Mouse (Mus musculus): ENCODE results near the gene Zfyve26. TPM values are rescaled to one million over a fixed set of nuclear protein-coding genes. Genes with fewer than 3 reads are reported as not detected.

Gene Zfyve26
- polyA plus RNA-seq, 1 experiment from 2014 or later: 17.1 TPM

- no peaks in the 10 kb centered on the region for H3K27me3 ChIP-seq
- H3K4me1 ChIP-seq: no peaks in the 10 kb centered on the region
- ATAC-seq (ENCODE audit: insufficient number of reproducible peaks, insufficient read depth, low FRiP score, low TSS enrichment): no peak
- no peaks in the 10 kb centered on the region for H3K36me3 ChIP-seq
- WGBS: 85% methylated on average over 4 of the region's 4 CpGs
- H3K9me3 ChIP-seq: no peaks in the 10 kb centered on the region
- H3K27ac ChIP-seq: no peak overlapping the region
- no peak overlapping the region for H3K4me3 ChIP-seq
- no peak overlapping the region for H3K4me2 ChIP-seq (replicated peaks)
- H3K9ac ChIP-seq: no peak overlapping the region
Measured at GRCm38 (mm10) chr12:79313721-79314120, 17.6 kb upstream of the Zfyve26 start.

DNA sequence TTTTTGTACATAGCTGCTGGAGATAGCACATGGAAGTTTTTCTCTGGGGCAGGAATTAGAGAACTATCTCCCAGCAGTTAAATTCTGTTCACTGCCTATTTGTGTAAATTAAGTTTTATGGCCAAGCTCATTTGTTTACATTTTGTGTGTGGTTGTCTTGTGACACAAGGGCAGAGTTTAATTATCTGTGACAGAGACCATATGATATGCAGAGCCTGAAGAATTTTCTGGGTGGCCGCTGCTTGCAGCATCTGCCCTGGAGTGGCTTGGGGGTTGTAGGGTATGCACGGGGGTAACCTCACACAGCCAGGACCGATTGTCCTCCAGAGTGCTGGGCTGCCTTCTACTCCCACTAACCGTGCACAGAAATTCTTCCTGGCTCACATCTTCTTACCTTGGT is 9.9 kb upstream of the Zfyve26 start:
- Histone ChIP-seq H3K9me3 (no peaks in the 10 kb centered on the region), H3K4me2 (replicated peaks) (no peak overlapping the region), H3K4me3 (no peak overlapping the region), H3K4me1 (no peaks in the 10 kb centered on the region), H3K36me3 (0 out of 2 replicates have a peak, but pooled peaks cover 3% of the 10 kb centered on the region), H3K27me3 (no peaks in the 10 kb centered on the region), H3K27ac (no peak overlapping the region), H3K9ac (no peak overlapping the region)
- no peak for ATAC-seq (ENCODE audit: insufficient number of reproducible peaks, insufficient read depth, low FRiP score, low TSS enrichment)
- WGBS: 65% methylated on average over 4 of the region's 4 CpGs

DNA sequence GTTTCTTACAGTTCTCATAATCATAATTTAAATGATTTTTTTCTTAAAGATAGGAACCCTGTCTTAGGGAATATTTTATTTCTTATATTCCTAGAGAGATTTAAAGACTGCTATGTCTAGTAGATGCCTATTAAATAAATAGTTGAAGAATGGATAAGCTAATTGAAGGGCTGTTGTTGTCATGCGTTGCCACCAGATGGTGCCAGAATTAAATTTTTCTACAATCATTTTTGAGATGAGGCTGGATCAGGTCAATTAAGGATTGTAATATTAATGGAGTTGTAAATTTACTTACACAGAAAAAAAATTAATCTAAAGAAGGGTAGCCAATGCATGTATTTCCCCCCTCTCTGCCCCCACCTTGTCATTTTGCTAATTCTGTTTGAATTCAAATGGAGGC is 9.0 kb upstream of the Zfyve26 start:
- Histone ChIP-seq H3K4me3 (no peak overlapping the region), H3K4me2 (replicated peaks) (no peak overlapping the region), H3K9ac (no peak overlapping the region), H3K4me1 (no peaks in the 10 kb centered on the region), H3K27me3 (no peaks in the 10 kb centered on the region), H3K36me3 (0 out of 2 replicates have a peak, but pooled peaks cover 3% of the 10 kb centered on the region), H3K27ac (no peak overlapping the region), H3K9me3 (no peaks in the 10 kb centered on the region)
- 51% methylated on average over 1 of the region's 1 CpGs for WGBS
- no peak for ATAC-seq (ENCODE audit: insufficient number of reproducible peaks, insufficient read depth, low FRiP score, low TSS enrichment)

DNA sequence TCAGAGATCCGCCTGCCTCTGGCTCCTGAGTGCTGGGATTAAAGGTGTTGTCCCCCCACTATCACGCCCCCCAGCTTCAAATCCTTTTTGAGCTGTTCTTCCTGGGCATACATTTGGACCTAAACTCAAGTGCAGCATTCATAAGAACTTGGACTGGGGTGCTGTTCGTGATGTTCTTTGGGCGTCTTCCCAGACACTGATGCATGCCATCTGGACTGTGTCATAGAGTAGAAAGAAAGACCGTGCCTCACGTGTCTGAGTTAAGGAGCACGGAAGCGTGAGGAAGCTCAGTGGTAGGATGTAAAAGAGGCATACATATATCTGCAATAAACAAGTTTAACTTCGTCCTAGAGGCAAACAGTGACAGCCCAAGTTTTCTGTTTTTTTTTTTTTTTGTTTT is 5.7 kb upstream of the Zfyve26 start:
- no peak for ATAC-seq (ENCODE audit: insufficient number of reproducible peaks, insufficient read depth, low FRiP score, low TSS enrichment)
- Histone ChIP-seq H3K36me3 (0 out of 2 replicates have a peak, but pooled peaks cover 3% of the 10 kb centered on the region), H3K4me3 (no peak overlapping the region), H3K27ac (no peak overlapping the region), H3K4me1 (peaks cover 5% of the 10 kb centered on the region; the same call in 1 of the 2 replicates), H3K4me2 (replicated peaks) (no peak overlapping the region), H3K27me3 (no peaks in the 10 kb centered on the region), H3K9me3 (no peaks in the 10 kb centered on the region), H3K9ac (no peak overlapping the region)
- WGBS: 82% methylated on average over 9 of the region's 9 CpGs

GRCm38 (mm10) chr12:79297884-79298636 is 2.0 kb upstream of the Zfyve26 start:
- ATAC-seq (ENCODE audit: insufficient number of reproducible peaks, insufficient read depth, low FRiP score, low TSS enrichment): no peak
- peak overlapping the region; percentile 61 for H3K4me3 ChIP-seq
- peaks cover 13% of the 10 kb centered on the region for H3K4me1 ChIP-seq
- no peak overlapping the region for H3K27ac ChIP-seq
- 0 out of 2 replicates have a peak, but pooled peaks cover 3% of the 10 kb centered on the region for H3K36me3 ChIP-seq
- no peaks in the 10 kb centered on the region for H3K27me3 ChIP-seq
- WGBS: 16% methylated on average over 15 of the region's 15 CpGs
- H3K9me3 ChIP-seq: no peaks in the 10 kb centered on the region
- peak overlapping the region; percentile 57; the same call in 1 of the 2 replicates for H3K9ac ChIP-seq
- H3K4me2 ChIP-seq (replicated peaks): peak overlapping the region; percentile 78

GRCm38 (mm10) chr12:79297121-79297576 is 1.0 kb upstream of the Zfyve26 start, which contains the start of gene Rad51b:
Gene Rad51b, plus strand, starts transcription at chr12:79297282.
- under 1% methylated on average over 21 of the region's 21 CpGs for WGBS

DNA sequence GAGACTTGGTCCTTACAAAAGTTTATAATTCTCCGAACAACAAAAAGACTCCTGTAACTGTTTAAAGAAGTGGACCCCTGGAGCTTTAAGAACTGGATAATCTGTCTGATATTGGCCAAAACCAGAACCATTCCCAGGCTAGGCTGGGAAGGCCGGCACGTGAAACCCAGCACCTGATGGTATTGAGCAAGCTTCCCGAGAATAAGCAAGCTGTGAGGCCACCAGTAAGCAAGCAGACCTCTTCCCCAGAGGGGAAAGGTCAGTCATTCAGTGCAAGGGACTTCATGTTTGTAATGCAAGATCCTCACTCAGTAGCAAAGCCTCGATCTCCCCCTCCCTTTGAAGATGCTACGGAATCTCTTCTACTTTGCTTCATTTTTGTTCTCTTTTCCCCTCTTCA is 3.2 kb downstream of the Zfyve26 start:
- WGBS: 82% methylated on average over 6 of the region's 6 CpGs

More at GRCm38 (mm10) chr12:79297121-79297576, 1.0 kb upstream of the Zfyve26 start, which contains the start of gene Rad51b:
- no peaks in the 10 kb centered on the region for H3K27me3 ChIP-seq
- H3K36me3 ChIP-seq: no peaks in the 10 kb centered on the region
- ATAC-seq (ENCODE audit: insufficient number of reproducible peaks, insufficient read depth, low FRiP score, low TSS enrichment): peak; percentile 80
- peak within 1 kb of the TSS; percentile 61 for H3K4me3 ChIP-seq
- peaks cover 13% of the 10 kb centered on the region for H3K4me1 ChIP-seq
- H3K9ac ChIP-seq: peak within 1 kb of the TSS; percentile 57
- H3K4me2 ChIP-seq (replicated peaks): peak within 1 kb of the TSS; percentile 78
- H3K27ac ChIP-seq: peak within 1 kb of the TSS; percentile 70
- no peaks in the 10 kb centered on the region for H3K9me3 ChIP-seq

GRCm38 (mm10) chr12:79282595-79282994 is 13.5 kb downstream of the Zfyve26 start:
- no peaks in the 10 kb centered on the region for H3K4me1 ChIP-seq
- peaks cover 96% of the 10 kb centered on the region for H3K36me3 ChIP-seq
- no peak overlapping the region for H3K4me3 ChIP-seq

More for the DNA sequence above, 3.2 kb downstream of the Zfyve26 start:
- Histone ChIP-seq H3K36me3 (peaks cover 15% of the 10 kb centered on the region), H3K4me3 (no peak overlapping the region), H3K4me2 (replicated peaks) (no peak overlapping the region), H3K9me3 (no peaks in the 10 kb centered on the region), H3K4me1 (peaks cover 10% of the 10 kb centered on the region), H3K27ac (no peak overlapping the region), H3K9ac (no peak overlapping the region), H3K27me3 (no peaks in the 10 kb centered on the region)
- no peak for ATAC-seq (ENCODE audit: insufficient number of reproducible peaks, insufficient read depth, low FRiP score, low TSS enrichment)

DNA sequence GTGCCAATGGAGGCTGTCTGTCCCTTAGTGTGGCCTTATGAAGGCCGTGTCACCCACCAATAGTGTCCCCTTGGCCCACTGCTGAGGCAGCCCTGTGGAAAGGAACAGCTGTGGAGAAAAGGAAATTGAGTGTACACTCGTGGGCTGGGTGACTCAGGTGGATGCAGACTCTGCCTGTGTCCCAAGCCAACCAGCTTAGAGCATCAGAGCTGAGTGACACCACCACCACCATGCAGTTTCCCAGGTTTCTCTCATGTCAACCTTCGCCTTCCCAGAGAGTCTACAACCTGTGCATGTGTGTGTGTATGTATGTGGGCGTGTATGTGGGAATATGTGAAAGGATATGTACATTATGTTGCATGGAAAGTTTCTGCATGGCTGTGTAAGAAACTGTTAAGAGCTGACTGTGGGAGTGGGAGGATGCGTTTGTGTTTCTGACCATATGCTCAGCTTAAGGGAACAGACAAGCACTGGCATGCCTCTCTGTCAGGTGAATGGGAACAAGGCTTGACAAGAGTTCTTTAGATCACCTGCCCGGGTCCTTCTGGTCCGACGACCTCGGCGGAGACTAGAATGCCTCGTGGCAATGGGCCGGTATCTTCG is 16.5 kb downstream of the Zfyve26 start:
- no peak overlapping the region for H3K9ac ChIP-seq
- no peaks in the 10 kb centered on the region for H3K9me3 ChIP-seq
- no peak for ATAC-seq (ENCODE audit: insufficient number of reproducible peaks, insufficient read depth, low FRiP score, low TSS enrichment)
- no peak overlapping the region for H3K4me2 ChIP-seq (replicated peaks)
- peaks cover 85% of the 10 kb centered on the region for H3K36me3 ChIP-seq
- H3K27ac ChIP-seq: no peak overlapping the region
- H3K27me3 ChIP-seq: no peaks in the 10 kb centered on the region
- no peaks in the 10 kb centered on the region for H3K4me1 ChIP-seq
- WGBS: 86% methylated on average over 13 of the region's 13 CpGs
- no peak overlapping the region for H3K4me3 ChIP-seq

More at GRCm38 (mm10) chr12:79282595-79282994, 13.5 kb downstream of the Zfyve26 start:
- no peaks in the 10 kb centered on the region for H3K27me3 ChIP-seq
- no peak overlapping the region for H3K4me2 ChIP-seq (replicated peaks)
- WGBS: 90% methylated on average over 8 of the region's 8 CpGs
- no peak overlapping the region for H3K9ac ChIP-seq
- ATAC-seq (ENCODE audit: insufficient number of reproducible peaks, insufficient read depth, low FRiP score, low TSS enrichment): no peak
- no peak overlapping the region for H3K27ac ChIP-seq
- no peaks in the 10 kb centered on the region for H3K9me3 ChIP-seq

DNA sequence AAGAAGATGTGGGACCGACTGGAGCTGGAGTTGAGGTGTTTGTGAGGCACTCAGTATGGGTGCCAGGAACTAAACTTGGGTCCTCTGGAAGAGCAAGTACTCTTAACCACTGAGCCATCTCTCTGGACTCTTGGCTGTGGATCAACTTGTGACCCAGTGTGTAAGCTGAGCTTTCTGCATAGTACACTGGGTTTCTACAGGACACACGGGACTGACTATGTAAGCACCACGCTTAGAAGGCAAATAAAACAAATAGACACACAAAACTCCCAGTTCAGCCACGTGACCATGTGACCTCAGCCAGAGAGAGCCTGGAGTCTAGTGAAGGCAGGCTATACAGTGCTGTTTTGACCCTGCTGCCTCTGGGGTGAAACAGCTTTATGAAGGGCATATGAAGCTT is 23.5 kb downstream of the Zfyve26 start:
- WGBS: 88% methylated on average over 4 of the region's 4 CpGs
- Histone ChIP-seq H3K4me3 (no peak overlapping the region), H3K9ac (no peak overlapping the region), H3K4me1 (no peaks in the 10 kb centered on the region), H3K36me3 (peaks cover 75% of the 10 kb centered on the region), H3K9me3 (no peaks in the 10 kb centered on the region), H3K4me2 (replicated peaks) (no peak overlapping the region), H3K27ac (no peak overlapping the region), H3K27me3 (no peaks in the 10 kb centered on the region)
- ATAC-seq (ENCODE audit: insufficient number of reproducible peaks, insufficient read depth, low FRiP score, low TSS enrichment): no peak

DNA sequence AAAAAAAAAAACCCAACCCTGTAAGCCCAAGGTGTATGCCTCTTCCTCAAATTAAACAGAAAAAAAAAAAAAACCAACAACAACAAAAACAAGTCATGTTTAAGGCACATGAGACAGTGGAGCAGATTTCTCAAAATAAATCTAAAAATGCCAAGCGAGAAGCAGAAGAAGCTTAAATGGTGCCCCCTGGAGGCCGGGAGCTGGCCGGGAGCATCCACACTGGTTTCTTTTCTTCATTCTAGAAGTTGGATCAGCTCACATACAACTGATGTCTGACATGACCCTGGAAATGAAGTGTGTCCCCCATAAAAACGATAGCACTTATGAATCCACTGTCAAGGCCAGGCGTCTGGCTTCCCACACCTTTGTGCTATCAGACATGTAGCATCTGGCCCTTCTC is 35.1 kb downstream of the Zfyve26 start:
- no peaks in the 10 kb centered on the region for H3K27me3 ChIP-seq
- WGBS: 54% methylated on average over 5 of the region's 5 CpGs
- H3K36me3 ChIP-seq: peaks cover 63% of the 10 kb centered on the region
- H3K9ac ChIP-seq: no peak overlapping the region
- H3K4me3 ChIP-seq: no peak overlapping the region
- no peaks in the 10 kb centered on the region for H3K4me1 ChIP-seq
- no peak overlapping the region for H3K4me2 ChIP-seq (replicated peaks)
- no peak overlapping the region for H3K27ac ChIP-seq
- no peak for ATAC-seq (ENCODE audit: insufficient number of reproducible peaks, insufficient read depth, low FRiP score, low TSS enrichment)
- H3K9me3 ChIP-seq: no peaks in the 10 kb centered on the region

GRCm38 (mm10) chr12:79260154-79260553 is 36.0 kb downstream of the Zfyve26 start:
- WGBS: 89% methylated on average over 2 of the region's 2 CpGs
- peaks cover 60% of the 10 kb centered on the region for H3K36me3 ChIP-seq

More at GRCm38 (mm10) chr12:79260154-79260553, 36.0 kb downstream of the Zfyve26 start:
- Histone ChIP-seq H3K4me1 (no peaks in the 10 kb centered on the region), H3K27ac (no peak overlapping the region), H3K27me3 (no peaks in the 10 kb centered on the region), H3K9me3 (no peaks in the 10 kb centered on the region), H3K9ac (no peak overlapping the region), H3K4me2 (replicated peaks) (no peak overlapping the region), H3K4me3 (no peak overlapping the region)
- no peak for ATAC-seq (ENCODE audit: insufficient number of reproducible peaks, insufficient read depth, low FRiP score, low TSS enrichment)

All from embryonic facial prominence, embryonic 12.5 days (tissue).